Mouse (Mus musculus): ENCODE measurements at regions not wholly inside any gene's neighbourhood (a gene's known extent, or its start where the extent isn't known, plus 50 kb on each side); places are given as distances from the start of the nearest gene placed in this dataset.

DNA sequence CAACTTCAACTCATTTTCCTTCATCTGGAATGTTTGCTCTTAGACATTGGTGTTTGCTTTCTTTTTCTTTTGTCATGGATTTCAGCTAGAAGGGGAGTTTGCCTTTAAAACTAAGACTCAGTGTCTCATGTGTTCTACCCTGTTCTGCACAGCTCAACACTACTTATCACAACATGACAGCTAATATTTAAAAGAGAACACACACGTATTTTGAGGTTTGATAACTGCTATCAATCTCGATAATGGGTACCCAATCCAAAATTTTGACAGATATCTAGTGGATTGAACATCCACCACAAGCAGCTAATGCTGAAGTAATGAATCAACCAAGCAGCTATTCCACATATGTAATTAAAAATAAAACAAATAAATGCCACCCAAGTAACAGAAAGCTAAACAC, 61.2 kb upstream of the 1700008P02Rik start:
- TF ChIP-seq CTCF (conservative IDR thresholded peaks at IDR 0.05; ENCODE audit: low read length) (no peak), NANOG (IDR thresholded peaks at IDR 0.05; ENCODE audit: borderline replicate concordance, low read length) (no peak), POU5F1 (IDR thresholded peaks at IDR 0.05; ENCODE audit: borderline replicate concordance, low read length) (no peak)
